Mouse (Mus musculus) forebrain, embryonic 15.5 days (tissue): ENCODE results near the gene Tle3. TPM values are rescaled to one million over a fixed set of nuclear protein-coding genes. Genes with fewer than 3 reads are reported as not detected.

Source experiments
- ATAC-seq: fragments of 200-750 bp; cut with Nextera tagmentation; replicated peaks from 2 replicates; pipeline ENCODE4 v1.8.0; 2017; ENCODE audit warnings: mild to moderate bottlenecking, moderate TSS enrichment, moderate library complexity
- H3K27ac ChIP-seq: fragments of 300-500 bp; sonication (generic); replicated peaks from 2 replicates; pipeline ENCODE4 v1.5.1; 2015; ENCODE audit warnings: mild to moderate bottlenecking, inconsistent platforms
- H3K27me3 ChIP-seq: fragments of 300-500 bp; sonication (generic); 2 replicates; pipeline ENCODE4 v1.6.1; 2015; ENCODE audit warnings: inconsistent platforms
- H3K36me3 ChIP-seq: fragments of 300-500 bp; sonication (generic); 2 replicates; pipeline ENCODE4 v1.6.1; 2015; ENCODE audit warnings: mild to moderate bottlenecking, inconsistent platforms
- H3K4me1 ChIP-seq: fragments of 300-500 bp; sonication (generic); 2 replicates; pipeline ENCODE4 v1.6.1; 2015; ENCODE audit warnings: inconsistent platforms
- H3K4me2 ChIP-seq: fragments of 300-500 bp; sonication (generic); replicated peaks from 2 replicates; pipeline ENCODE4 v1.6.1; 2015; ENCODE audit warnings: mild to moderate bottlenecking, inconsistent platforms
- H3K4me3 ChIP-seq: fragments of 300-500 bp; sonication (generic); 2 replicates; pipeline ENCODE4 v1.5.1; 2015; ENCODE audit warnings: mild to moderate bottlenecking, inconsistent platforms
- H3K9ac ChIP-seq: fragments of 300-500 bp; sonication (generic); replicated peaks from 2 replicates; pipeline ENCODE4 v1.6.1; 2015; ENCODE audit warnings: mild to moderate bottlenecking, inconsistent platforms
- H3K9me3 ChIP-seq: fragments of 300-500 bp; sonication (generic); 2 replicates; pipeline ENCODE4 v1.6.1; 2016; ENCODE audit warnings: inconsistent platforms
- WGBS: fragments of 180-500 bp; shearing (Covaris S2); methylation state at CpG from one replicate; pipeline ENCODE4 v1.1.7; 2015; ENCODE audit warnings: mixed read lengths; 5-methylcytosine and 5-hydroxymethylcytosine counted together
- polyA plus RNA-seq: library from polyadenylated mRNA; unstranded; fragments of >200 nt; fragmentation: Nextera tagmentation; extraction: Ambion mirVana; gene quantifications from 2 replicates; pipeline ENCODE4 v1.2.1, GENCODE M21; 2015

Gene Tle3
- polyA plus RNA-seq, 1 experiment from 2014 or later = 40.9 TPM

GRCm38 (mm10) chr9:61403866-61404614, 31.9 kb downstream of the Tle3 start:
- H3K4me2 ChIP-seq = no peak overlapping the region
- 17% methylated on average over 16 of the region's 16 CpGs for WGBS
- H3K9ac ChIP-seq = no peak overlapping the region
- H3K4me3 ChIP-seq = no peak overlapping the region
- H3K4me1 ChIP-seq = peaks cover 86% of the 10 kb centered on the region
- H3K27me3 ChIP-seq = no peaks in the 10 kb centered on the region
- ATAC-seq = peak; percentile 21; the same call in 1 of the 2 replicates
- peaks cover 49% of the 10 kb centered on the region for H3K36me3 ChIP-seq
- peak overlapping the region; percentile 75 for H3K27ac ChIP-seq
- no peaks in the 10 kb centered on the region for H3K9me3 ChIP-seq

GRCm38 (mm10) chr9:61404615-61404980, 32.4 kb downstream of the Tle3 start:
- peak; percentile 21; the same call in 1 of the 2 replicates for ATAC-seq
- no peaks in the 10 kb centered on the region for H3K27me3 ChIP-seq
- H3K4me3 ChIP-seq = no peak overlapping the region
- peaks cover 50% of the 10 kb centered on the region for H3K36me3 ChIP-seq
- H3K9ac ChIP-seq = no peak overlapping the region
- H3K4me2 ChIP-seq = peak overlapping the region; percentile 37
- 11% methylated on average over 3 of the region's 3 CpGs for WGBS
- H3K4me1 ChIP-seq = peaks cover 84% of the 10 kb centered on the region
- peak overlapping the region; percentile 75 for H3K27ac ChIP-seq
- H3K9me3 ChIP-seq = no peaks in the 10 kb centered on the region

- Histone ChIP-seq H3K9me3 (no peaks in the 10 kb centered on the region), H3K27ac (peak overlapping the region; percentile 75), H3K4me1 (peaks cover 84% of the 10 kb centered on the region), H3K9ac (peak overlapping the region; percentile 2; the same call in 1 of the 2 replicates), H3K27me3 (no peaks in the 10 kb centered on the region), H3K4me2 (peak overlapping the region; percentile 37), H3K36me3 (peaks cover 54% of the 10 kb centered on the region), H3K4me3 (peak overlapping the region; percentile 9)
- under 1% methylated on average over 19 of the region's 19 CpGs for WGBS
- ATAC-seq = peak; percentile 85
These were observed 32.9 kb downstream of the Tle3 start for GRCm38 (mm10) chr9:61404998-61405621.

- H3K4me3 ChIP-seq = no peak overlapping the region
- H3K36me3 ChIP-seq = peaks cover 56% of the 10 kb centered on the region
- peaks cover 75% of the 10 kb centered on the region for H3K4me1 ChIP-seq
- no peaks in the 10 kb centered on the region for H3K9me3 ChIP-seq
- no peak overlapping the region for H3K9ac ChIP-seq
- H3K27me3 ChIP-seq = no peaks in the 10 kb centered on the region
- 86% methylated on average over 1 of the region's 1 CpGs for WGBS
- peak overlapping the region; percentile 75; the same call in 1 of the 2 replicates for H3K27ac ChIP-seq
- no peak overlapping the region for H3K4me2 ChIP-seq
- no peak for ATAC-seq
These were observed 34.2 kb downstream of the Tle3 start for GRCm38 (mm10) chr9:61406343-61406742.

- Histone ChIP-seq H3K4me1 (peaks cover 48% of the 10 kb centered on the region), H3K9me3 (no peaks in the 10 kb centered on the region), H3K27me3 (no peaks in the 10 kb centered on the region), H3K36me3 (peaks cover 76% of the 10 kb centered on the region), H3K4me2 (no peak overlapping the region), H3K4me3 (no peak overlapping the region), H3K9ac (no peak overlapping the region), H3K27ac (no peak overlapping the region; the same call in 1 of the 2 replicates)
- no peak for ATAC-seq
- 55% methylated on average over 8 of the region's 8 CpGs for WGBS
These were observed 36.9 kb downstream of the Tle3 start for GRCm38 (mm10) chr9:61409046-61409445.

- H3K4me2 ChIP-seq = no peak overlapping the region
- no peak overlapping the region for H3K27ac ChIP-seq
- H3K4me1 ChIP-seq = peaks cover 4% of the 10 kb centered on the region
- ATAC-seq = 0 out of 2 replicates have a peak, but pooled peaks have one; percentile 21
- H3K4me3 ChIP-seq = no peak overlapping the region
- H3K9me3 ChIP-seq = no peaks in the 10 kb centered on the region
- H3K27me3 ChIP-seq = no peaks in the 10 kb centered on the region
- WGBS = 88% methylated on average over 14 of the region's 14 CpGs
- H3K9ac ChIP-seq = no peak overlapping the region
- peaks cover 90% of the 10 kb centered on the region for H3K36me3 ChIP-seq
These were observed 41.7 kb downstream of the Tle3 start for GRCm38 (mm10) chr9:61413665-61414456.

- Histone ChIP-seq H3K9me3 (no peaks in the 10 kb centered on the region), H3K9ac (no peak overlapping the region), H3K4me1 (no peaks in the 10 kb centered on the region), H3K27me3 (no peaks in the 10 kb centered on the region), H3K4me2 (no peak overlapping the region), H3K27ac (no peak overlapping the region), H3K4me3 (no peak overlapping the region), H3K36me3 (peaks cover 67% of the 10 kb centered on the region)
- WGBS = 80% methylated on average over 9 of the region's 9 CpGs
- no peak for ATAC-seq
These were observed 44.4 kb downstream of the Tle3 start for GRCm38 (mm10) chr9:61416571-61416970.

GRCm38 (mm10) chr9:61421626-61422025, 49.5 kb downstream of the Tle3 start:
- Histone ChIP-seq H3K36me3 (peaks cover 16% of the 10 kb centered on the region), H3K4me1 (no peaks in the 10 kb centered on the region), H3K27ac (no peak overlapping the region), H3K9ac (no peak overlapping the region), H3K27me3 (no peaks in the 10 kb centered on the region), H3K4me3 (no peak overlapping the region), H3K4me2 (no peak overlapping the region), H3K9me3 (no peaks in the 10 kb centered on the region)
- WGBS = 82% methylated on average over 3 of the region's 3 CpGs
- no peak for ATAC-seq

GRCm38 (mm10) chr9:61424245-61424644, 52.1 kb downstream of the Tle3 start:
- H3K9ac ChIP-seq = no peak overlapping the region
- no peak for ATAC-seq
- H3K4me1 ChIP-seq = peaks cover 10% of the 10 kb centered on the region; the same call in 1 of the 2 replicates
- no peaks in the 10 kb centered on the region for H3K36me3 ChIP-seq
- no peaks in the 10 kb centered on the region for H3K27me3 ChIP-seq
- H3K4me3 ChIP-seq = no peak overlapping the region
- WGBS = 94% methylated on average over 3 of the region's 3 CpGs
- H3K9me3 ChIP-seq = no peaks in the 10 kb centered on the region
- no peak overlapping the region for H3K4me2 ChIP-seq
- no peak overlapping the region for H3K27ac ChIP-seq

- Histone ChIP-seq H3K4me2 (no peak overlapping the region), H3K9me3 (no peaks in the 10 kb centered on the region), H3K4me3 (no peak overlapping the region), H3K27me3 (no peaks in the 10 kb centered on the region), H3K27ac (no peak overlapping the region), H3K36me3 (no peaks in the 10 kb centered on the region), H3K9ac (no peak overlapping the region), H3K4me1 (peaks cover 10% of the 10 kb centered on the region; the same call in 1 of the 2 replicates)
- ATAC-seq = no peak
- 71% methylated on average over 7 of the region's 7 CpGs for WGBS
These were observed 54.3 kb downstream of the Tle3 start for GRCm38 (mm10) chr9:61426493-61426892.

- no peaks in the 10 kb centered on the region for H3K9me3 ChIP-seq
- peaks cover 10% of the 10 kb centered on the region; the same call in 1 of the 2 replicates for H3K4me1 ChIP-seq
- 88% methylated on average over 6 of the region's 6 CpGs for WGBS
- H3K4me3 ChIP-seq = no peak overlapping the region
- ATAC-seq = no peak
- H3K27ac ChIP-seq = no peak overlapping the region
- H3K4me2 ChIP-seq = no peak overlapping the region
- no peaks in the 10 kb centered on the region for H3K27me3 ChIP-seq
- no peak overlapping the region for H3K9ac ChIP-seq
- no peaks in the 10 kb centered on the region for H3K36me3 ChIP-seq
These were observed 54.9 kb downstream of the Tle3 start for GRCm38 (mm10) chr9:61427051-61427450.

- H3K4me3 ChIP-seq = no peak overlapping the region
- H3K4me1 ChIP-seq = peaks cover 10% of the 10 kb centered on the region; the same call in 1 of the 2 replicates
- no peak for ATAC-seq
- H3K27ac ChIP-seq = no peak overlapping the region
- WGBS = 60% methylated on average over 3 of the region's 3 CpGs
- H3K9ac ChIP-seq = no peak overlapping the region
- H3K9me3 ChIP-seq = no peaks in the 10 kb centered on the region
- H3K4me2 ChIP-seq = no peak overlapping the region
- H3K36me3 ChIP-seq = no peaks in the 10 kb centered on the region
- no peaks in the 10 kb centered on the region for H3K27me3 ChIP-seq
These were observed 55.7 kb downstream of the Tle3 start for GRCm38 (mm10) chr9:61427901-61428300.
